Mouse (Mus musculus): ENCODE results near the gene Best1. TPM values are rescaled to one million over a fixed set of nuclear protein-coding genes. Genes with fewer than 3 reads are reported as not detected.
"Not testable (repeated sequence)": the region's sequence is repeated elsewhere in the genome, so short reads cannot be mapped to it uniquely, and the experiment has no call there.

Best1 gene
- polyA plus RNA-seq, 1 experiment = 0.33 TPM

DNA sequence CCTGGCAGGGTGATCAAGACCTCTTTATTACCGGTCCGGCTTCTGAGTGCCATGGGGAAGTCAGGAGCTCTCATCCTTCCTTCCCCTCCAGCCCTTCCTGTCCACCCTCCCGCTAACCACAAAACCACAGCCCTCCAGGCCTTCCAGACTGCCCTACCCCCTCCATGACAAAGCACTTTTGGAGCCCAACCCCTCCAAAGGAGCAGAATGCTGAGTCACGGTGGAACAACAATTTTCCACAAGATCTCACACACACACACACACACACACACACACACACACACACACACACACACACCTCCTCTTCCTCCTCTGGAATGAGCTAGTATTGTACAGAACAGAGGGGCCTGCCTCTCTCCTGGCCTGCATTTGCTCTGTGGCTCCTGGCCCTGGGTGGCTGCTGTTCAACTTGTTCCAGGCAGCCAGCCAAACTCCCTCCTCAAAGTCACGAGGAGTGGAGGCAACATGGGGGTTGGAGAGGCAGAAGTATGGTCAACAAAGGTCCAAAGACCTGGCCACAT, 22.9 kb downstream of the Best1 start:
- Histone ChIP-seq H3K4me1 (ENCODE audit: control insufficient read depth, insufficient read depth, low read length) (peaks cover 16% of the 10 kb centered on the region), H3K27ac (ENCODE audit: insufficient read depth, low read length) (peak overlapping the region; percentile 85), H3K4me3 (ENCODE audit: insufficient read depth, low read length) (no peak overlapping the region)
- TF ChIP-seq POLR2A (IDR thresholded peaks at IDR 0.05; ENCODE audit: low read depth, low read length) (peak; percentile 33; the same call in 1 of the 2 replicates), CTCF (IDR thresholded peaks at IDR 0.05; ENCODE audit: borderline replicate concordance, insufficient read depth, low read length) (no peak)

DNA sequence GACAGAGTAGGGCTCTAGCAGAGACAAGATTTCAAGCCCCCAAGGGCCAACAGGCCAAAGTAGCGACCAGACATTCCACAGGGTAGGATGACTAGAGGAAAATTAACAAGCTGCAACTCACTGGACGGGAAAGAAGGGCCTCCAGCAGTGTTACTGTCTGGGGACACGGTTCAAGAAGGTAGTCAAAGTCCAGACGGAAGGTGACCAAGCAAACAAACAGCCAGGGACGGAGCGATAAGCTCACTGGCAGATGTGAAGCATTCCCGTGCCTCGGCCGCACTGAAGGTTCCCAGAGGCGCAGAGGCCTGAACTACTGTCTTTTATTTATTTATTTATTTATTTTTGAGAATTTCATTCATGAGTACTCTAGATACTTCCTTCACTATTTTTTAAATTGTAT, 24.3 kb downstream of the Best1 start:
- H3K4me1 ChIP-seq (ENCODE audit: control insufficient read depth, insufficient read depth, low read length) = peaks cover 16% of the 10 kb centered on the region
- TF ChIP-seq POLR2A (IDR thresholded peaks at IDR 0.05; ENCODE audit: low read depth, low read length) = no peak
- H3K4me3 ChIP-seq (ENCODE audit: insufficient read depth, low read length) = no peak overlapping the region
- no peak overlapping the region for H3K27ac ChIP-seq (ENCODE audit: insufficient read depth, low read length)

GRCm38 (mm10) chr19:9974853-9975252, 26.6 kb downstream of the Best1 start:
- H3K4me3 ChIP-seq (ENCODE audit: insufficient read depth, low read length) = not testable (repeated sequence)
- H3K27ac ChIP-seq (ENCODE audit: insufficient read depth, low read length) = 0 out of 2 replicates have a peak overlapping the region, but pooled peaks have one; percentile 1
- peaks cover 14% of the 10 kb centered on the region for H3K4me1 ChIP-seq (ENCODE audit: control insufficient read depth, insufficient read depth, low read length)

- no peak for TF ChIP-seq CTCF (IDR thresholded peaks at IDR 0.05; ENCODE audit: borderline replicate concordance, insufficient read depth, low read length)
- TF ChIP-seq POLR2A (IDR thresholded peaks at IDR 0.05; ENCODE audit: low read depth, low read length) = no peak
- H3K4me1 ChIP-seq (ENCODE audit: control insufficient read depth, insufficient read depth, low read length) = no peaks in the 10 kb centered on the region
Measured at GRCm38 (mm10) chr19:9968081-9968787, 33.2 kb downstream of the Best1 start.

DNA sequence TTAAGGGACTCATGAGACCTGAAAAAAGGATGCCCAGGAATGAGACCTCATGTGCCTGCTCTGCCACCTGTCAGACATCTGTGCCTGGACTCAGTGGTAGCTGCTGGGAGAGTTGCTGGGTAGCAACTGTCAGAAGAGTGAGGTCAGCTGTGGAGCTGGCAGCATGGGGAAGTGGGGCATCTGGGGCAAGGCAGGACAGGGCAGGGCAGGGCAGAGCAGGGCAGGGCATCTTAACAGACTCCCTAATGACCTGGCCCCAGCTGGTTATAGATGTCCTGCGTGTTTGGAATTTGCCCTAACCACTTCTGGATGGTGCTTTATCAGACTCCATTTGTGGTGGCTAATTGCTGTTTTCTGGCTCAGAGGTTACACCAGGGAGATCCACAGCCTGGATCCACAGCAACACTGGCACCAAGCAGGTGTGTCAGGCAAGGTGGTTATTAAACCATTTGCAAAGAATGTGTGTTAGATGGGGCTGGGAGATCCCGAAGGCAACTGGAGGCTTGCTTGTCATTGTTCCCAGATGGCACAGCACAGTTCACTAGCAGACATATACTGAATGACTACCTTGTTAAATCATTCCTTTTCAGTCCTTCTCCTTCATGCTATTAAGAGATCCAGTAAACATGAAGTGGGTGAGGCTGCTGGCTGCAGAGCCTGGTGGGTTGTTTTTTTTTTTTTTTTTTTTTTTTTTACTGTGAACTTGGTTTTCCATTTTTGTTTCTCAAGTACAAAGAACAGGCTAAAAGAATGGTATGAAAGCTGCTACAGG, 35.2 kb downstream of the Best1 start:
- H3K4me1 ChIP-seq (ENCODE audit: control insufficient read depth, insufficient read depth, low read length) = no peaks in the 10 kb centered on the region
- H3K4me3 ChIP-seq (ENCODE audit: insufficient read depth, low read length) = no peak overlapping the region
- H3K27ac ChIP-seq (ENCODE audit: insufficient read depth, low read length) = no peak overlapping the region
- no peak for TF ChIP-seq POLR2A (IDR thresholded peaks at IDR 0.05; ENCODE audit: low read depth, low read length)
- no peak for TF ChIP-seq CTCF (IDR thresholded peaks at IDR 0.05; ENCODE audit: borderline replicate concordance, insufficient read depth, low read length)

More at GRCm38 (mm10) chr19:9968081-9968787, 33.2 kb downstream of the Best1 start:
- Histone ChIP-seq H3K4me3 (ENCODE audit: insufficient read depth, low read length) (no peak overlapping the region), H3K27ac (ENCODE audit: insufficient read depth, low read length) (no peak overlapping the region)

DNA sequence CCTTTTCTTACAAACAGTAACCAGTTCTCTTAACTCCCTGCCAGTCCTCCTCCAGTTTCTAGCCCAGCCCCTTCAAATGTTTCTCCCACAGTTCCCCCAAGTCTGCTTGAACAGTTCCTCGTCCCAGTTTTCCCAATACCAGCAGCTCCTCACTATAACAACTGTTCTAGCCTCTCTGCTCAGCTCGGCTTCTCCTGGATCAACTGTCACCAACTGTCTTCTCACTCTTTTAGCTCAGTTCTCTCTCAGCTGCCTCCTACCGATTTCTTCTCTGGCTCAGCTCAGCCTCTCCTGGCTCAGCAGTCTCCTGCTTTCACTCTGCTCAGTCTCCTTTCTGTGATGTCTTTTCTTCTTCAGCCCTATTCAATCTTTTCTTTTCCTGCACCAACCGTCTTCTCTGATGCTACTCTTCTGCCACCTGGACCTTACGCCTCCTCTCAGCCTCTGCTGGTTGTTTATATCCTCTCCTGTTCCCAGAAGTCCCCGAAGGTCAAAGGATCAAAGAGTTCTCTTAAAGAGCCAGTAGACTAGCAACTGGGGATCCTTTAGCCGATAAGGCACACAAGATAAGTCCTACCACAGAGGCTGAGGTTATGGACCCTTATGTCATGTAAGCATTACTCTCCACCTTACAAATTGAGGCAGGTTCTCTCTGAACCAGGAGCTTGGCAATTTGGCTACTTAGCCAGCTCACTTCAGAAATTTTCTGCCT, 37.1 kb downstream of the Best1 start:
- H3K27ac ChIP-seq (ENCODE audit: insufficient read depth, low read length) = no peak overlapping the region
- H3K4me1 ChIP-seq (ENCODE audit: control insufficient read depth, insufficient read depth, low read length) = no peaks in the 10 kb centered on the region
- TF ChIP-seq POLR2A (IDR thresholded peaks at IDR 0.05; ENCODE audit: low read depth, low read length) = no peak
- TF ChIP-seq CTCF (IDR thresholded peaks at IDR 0.05; ENCODE audit: borderline replicate concordance, insufficient read depth, low read length) = no peak
- no peak overlapping the region for H3K4me3 ChIP-seq (ENCODE audit: insufficient read depth, low read length)

DNA sequence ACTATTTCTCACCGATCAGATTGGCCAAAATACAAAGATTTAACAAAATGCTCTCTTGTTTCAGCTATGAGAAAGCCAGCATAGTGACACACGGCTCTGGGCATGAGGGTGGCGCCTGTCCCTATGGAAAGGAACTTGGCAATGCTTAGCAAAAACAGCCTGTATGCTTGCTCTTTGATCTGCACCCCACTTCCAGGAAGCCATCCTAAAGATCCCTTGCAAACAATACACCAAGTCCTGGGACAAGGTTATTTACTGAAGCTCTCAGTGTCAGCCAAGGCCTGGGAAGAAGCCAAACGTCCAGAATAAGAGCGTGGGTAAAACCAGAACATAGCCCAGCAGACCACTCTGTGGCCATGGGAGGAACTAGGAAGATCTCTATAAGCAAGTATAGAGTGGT, 40.7 kb downstream of the Best1 start:
- Histone ChIP-seq H3K27ac (ENCODE audit: insufficient read depth, low read length) (no peak overlapping the region), H3K4me3 (ENCODE audit: insufficient read depth, low read length) (no peak overlapping the region), H3K4me1 (ENCODE audit: control insufficient read depth, insufficient read depth, low read length) (no peaks in the 10 kb centered on the region)
- no peak for TF ChIP-seq CTCF (IDR thresholded peaks at IDR 0.05; ENCODE audit: borderline replicate concordance, insufficient read depth, low read length)
- TF ChIP-seq POLR2A (IDR thresholded peaks at IDR 0.05; ENCODE audit: low read depth, low read length) = no peak

GRCm38 (mm10) chr19:9957965-9958364, 43.5 kb downstream of the Best1 start:
- Histone ChIP-seq H3K4me1 (ENCODE audit: control insufficient read depth, insufficient read depth, low read length) (peaks cover 5% of the 10 kb centered on the region; the same call in 1 of the 2 replicates), H3K27ac (ENCODE audit: insufficient read depth, low read length) (no peak overlapping the region), H3K4me3 (ENCODE audit: insufficient read depth, low read length) (no peak overlapping the region)
- no peak for TF ChIP-seq CTCF (IDR thresholded peaks at IDR 0.05; ENCODE audit: borderline replicate concordance, insufficient read depth, low read length)
- TF ChIP-seq POLR2A (IDR thresholded peaks at IDR 0.05; ENCODE audit: low read depth, low read length) = no peak

- Histone ChIP-seq H3K4me3 (ENCODE audit: insufficient read depth, low read length) (no peak overlapping the region), H3K27ac (ENCODE audit: insufficient read depth, low read length) (no peak overlapping the region), H3K4me1 (ENCODE audit: control insufficient read depth, insufficient read depth, low read length) (peaks cover 5% of the 10 kb centered on the region; the same call in 1 of the 2 replicates)
- TF ChIP-seq POLR2A (IDR thresholded peaks at IDR 0.05; ENCODE audit: low read depth, low read length) = no peak
- no peak for TF ChIP-seq CTCF (IDR thresholded peaks at IDR 0.05; ENCODE audit: borderline replicate concordance, insufficient read depth, low read length)
Measured at GRCm38 (mm10) chr19:9956624-9957388, 44.6 kb downstream of the Best1 start.
